ENCODE assay signal across 24 mouse cellular contexts in genomic region chrX:136635116-136635515, GRCm38 (mm10). TPM values are rescaled to one million over a fixed set of nuclear protein-coding genes. Genes with fewer than 3 reads are reported as not detected.
DNase-seq lines count a peak whose midpoint lies in the region; ATAC-seq and TF ChIP-seq lines count a peak whose summit lies in the region.
"Had no signal": no experiment of that assay in that cellular context is flagged by ENCODE, and none has a peak within 500 bp of the region (broad histone marks: within the 10 kb centered on the region; RNA-seq: fewer than 3 reads in every experiment).

No protein-coding gene starts in this region.

- H3K27ac ChIP-seq in layer of hippocampus, adult 2 months = peak overlapping the region; percentile 71
- peak overlapping the region; percentile 52; the same call in 1 of the 2 replicates for H3K27ac ChIP-seq in midbrain, embryonic 16.5 days (ENCODE audit: low read length)
- H3K27ac ChIP-seq in midbrain, embryonic 11.5 days (ENCODE audit: low read depth, low read length) = no peak overlapping the region
- H3K27ac ChIP-seq in forebrain, embryonic 16.5 days (ENCODE audit: low read length) = no peak overlapping the region
- H3K27ac ChIP-seq in thymus, adult 2 months (ENCODE audit: control insufficient read depth, insufficient read depth, low read length) = no peak overlapping the region
- no peak overlapping the region for H3K27ac ChIP-seq in gastrocnemius, adult 2 months
- H3K27ac ChIP-seq: embryonic facial prominence, embryonic 12.5 days; limb, embryonic 12.5 days; midbrain, embryonic 12.5 days; stomach, postnatal 0 days had no signal

- no peak overlapping the region for H3K4me2 ChIP-seq in midbrain, embryonic 16.5 days (ENCODE audit: low read length)
- H3K4me2 ChIP-seq in midbrain, embryonic 11.5 days = no peak overlapping the region
- no peak overlapping the region for H3K4me2 ChIP-seq in forebrain, embryonic 16.5 days (ENCODE audit: low read length)
- H3K4me2 ChIP-seq: embryonic facial prominence, embryonic 12.5 days; heart, embryonic 11.5 days; limb, embryonic 12.5 days; liver, embryonic 11.5 days; midbrain, embryonic 12.5 days had no signal

- H3K27me3 ChIP-seq in midbrain, embryonic 16.5 days (ENCODE audit: control insufficient read depth, insufficient read depth, low read depth, low read length) = no peaks in the 10 kb centered on the region
- H3K27me3 ChIP-seq in midbrain, embryonic 11.5 days (ENCODE audit: control insufficient read depth, insufficient read depth, low read length) = no peaks in the 10 kb centered on the region
- H3K27me3 ChIP-seq in forebrain, embryonic 16.5 days (replicated peaks; ENCODE audit: control insufficient read depth, insufficient read depth, low read length) = no peaks in the 10 kb centered on the region
- no peaks in the 10 kb centered on the region for H3K27me3 ChIP-seq in thymus, adult 2 months (ENCODE audit: control insufficient read depth, insufficient read depth, low read length)
- H3K27me3 ChIP-seq: embryonic facial prominence, embryonic 12.5 days; midbrain, embryonic 12.5 days had no signal

- no peaks in the 10 kb centered on the region for H3K36me3 ChIP-seq in midbrain, embryonic 16.5 days (ENCODE audit: control insufficient read depth, insufficient read depth, low read length)
- no peaks in the 10 kb centered on the region for H3K36me3 ChIP-seq in midbrain, embryonic 11.5 days (ENCODE audit: control insufficient read depth, insufficient read depth, low read length)
- H3K36me3 ChIP-seq in forebrain, embryonic 16.5 days (ENCODE audit: control insufficient read depth, insufficient read depth) = no peaks in the 10 kb centered on the region
- no peaks in the 10 kb centered on the region for H3K36me3 ChIP-seq in thymus, adult 2 months (ENCODE audit: control insufficient read depth, insufficient read depth, low read length)
- H3K36me3 ChIP-seq: embryonic facial prominence, embryonic 12.5 days; limb, embryonic 12.5 days; midbrain, embryonic 12.5 days had no signal

- TF ChIP-seq CTCF in layer of hippocampus, adult 2 months (conservative IDR thresholded peaks at IDR 0.05) = no peak
- no peak for TF ChIP-seq CTCF in thymus, adult 2 months (IDR thresholded peaks at IDR 0.05; ENCODE audit: borderline replicate concordance, control insufficient read depth, extremely low read depth, insufficient read depth, low read length, poor library complexity)
- no peak for TF ChIP-seq CTCF in gastrocnemius, adult 2 months (IDR thresholded peaks at IDR 0.05)

- H3K9ac ChIP-seq in midbrain, embryonic 16.5 days (ENCODE audit: low read depth, low read length) = no peak overlapping the region
- no peak overlapping the region for H3K9ac ChIP-seq in midbrain, embryonic 11.5 days (ENCODE audit: low read length)
- H3K9ac ChIP-seq in forebrain, embryonic 16.5 days (replicated peaks; ENCODE audit: low read depth, low read length) = no peak overlapping the region
- H3K9ac ChIP-seq: embryonic facial prominence, embryonic 12.5 days; limb, embryonic 12.5 days; liver, postnatal 0 days; midbrain, embryonic 12.5 days had no signal

- intact Hi-C loops in gastrocnemius, adult 2 months (cut with DNase I) = no loop called here

- peak in 1 of 2 experiments; percentile 35 for DNase-seq in layer of hippocampus, adult 2 months (ENCODE audit: low spot score in 2 of 2)
- no peak for DNase-seq in layer of hippocampus, adult 11-12 months (ENCODE audit: low spot score)
- DNase-seq in midbrain, embryonic 11.5 days (ENCODE audit: low spot score, missing footprints) = no peak
- DNase-seq in thymus, adult 2 months = no peak
- no peak for DNase-seq in gastrocnemius, adult 2 months
- DNase-seq: adrenal gland, adult 2 months; cerebellum, adult 2 months; cerebellum, postnatal 25 days; gastrocnemius, postnatal 14 days; heart, adult 11 months; kidney, postnatal 25 days; liver, postnatal 0 days; lung, postnatal 10 days; thymus, postnatal 14 days had no signal

- H3K9me3 ChIP-seq in midbrain, embryonic 16.5 days (replicated peaks; ENCODE audit: control insufficient read depth, low read length, poor library complexity, severe bottlenecking) = no peaks in the 10 kb centered on the region
- no peaks in the 10 kb centered on the region for H3K9me3 ChIP-seq in midbrain, embryonic 11.5 days (ENCODE audit: control insufficient read depth, low read length)
- no peaks in the 10 kb centered on the region for H3K9me3 ChIP-seq in forebrain, embryonic 16.5 days (ENCODE audit: control insufficient read depth, low read length)
- H3K9me3 ChIP-seq: embryonic facial prominence, embryonic 12.5 days; limb, embryonic 12.5 days; midbrain, embryonic 12.5 days had no signal

- 47% methylated on average over 4 of the region's 4 CpGs for WGBS in midbrain, embryonic 16.5 days
- WGBS in midbrain, embryonic 11.5 days = 68% methylated on average over 4 of the region's 4 CpGs
- WGBS in forebrain, embryonic 16.5 days = 57% methylated on average over 4 of the region's 4 CpGs
- 94% methylated on average over 4 of the region's 4 CpGs for WGBS in thymus, adult 2 months

- H3K4me3 ChIP-seq in layer of hippocampus, adult 2 months = no peak overlapping the region
- H3K4me3 ChIP-seq in midbrain, embryonic 16.5 days (ENCODE audit: low read depth, low read length) = no peak overlapping the region
- H3K4me3 ChIP-seq in midbrain, embryonic 11.5 days (ENCODE audit: low read depth, low read length) = no peak overlapping the region
- no peak overlapping the region for H3K4me3 ChIP-seq in forebrain, embryonic 16.5 days (replicated peaks; ENCODE audit: low read length)
- H3K4me3 ChIP-seq in thymus, adult 2 months (ENCODE audit: control insufficient read depth, insufficient read depth, low read length) = no peak overlapping the region
- no peak overlapping the region for H3K4me3 ChIP-seq in gastrocnemius, adult 2 months
- H3K4me3 ChIP-seq: embryonic facial prominence, embryonic 12.5 days; limb, embryonic 12.5 days; midbrain, embryonic 12.5 days had no signal

- H3K4me1 ChIP-seq in midbrain, embryonic 16.5 days (ENCODE audit: control insufficient read depth, insufficient read depth, low read length) = peaks cover 3% of the 10 kb centered on the region; the same call in 1 of the 2 replicates
- no peaks in the 10 kb centered on the region for H3K4me1 ChIP-seq in midbrain, embryonic 11.5 days (ENCODE audit: control insufficient read depth, insufficient read depth, low read length)
- H3K4me1 ChIP-seq in forebrain, embryonic 16.5 days (replicated peaks; ENCODE audit: control insufficient read depth, insufficient read depth, low read length) = no peaks in the 10 kb centered on the region
- H3K4me1 ChIP-seq in thymus, adult 2 months (replicated peaks; ENCODE audit: control insufficient read depth, insufficient read depth, low read length) = no peaks in the 10 kb centered on the region
- H3K4me1 ChIP-seq: embryonic facial prominence, embryonic 12.5 days; limb, embryonic 12.5 days; midbrain, embryonic 12.5 days had no signal

- peak; percentile 62 for ATAC-seq in midbrain, embryonic 16.5 days
- ATAC-seq in midbrain, embryonic 11.5 days (ENCODE audit: low FRiP score) = no peak
- ATAC-seq in forebrain, embryonic 16.5 days = peak; percentile 71
- ATAC-seq: intestine, postnatal 0 days; liver, postnatal 0 days had no signal

- no peak for TF ChIP-seq POLR2A in thymus, adult 2 months (IDR thresholded peaks at IDR 0.05; ENCODE audit: control insufficient read depth, extremely low read depth, insufficient read depth, low read length, poor library complexity)

RNA-seq across cellular contexts. Expression of gene Tceal3, which starts 44.5 kb away (rescaled TPM):
- 100 to 1,000 TPM; 193 to 204 TPM for total RNA-seq in layer of hippocampus, adult 2 months (2021)
- polyA plus RNA-seq in midbrain, embryonic 16.5 days (2015; fragmentation: Nextera tagmentation; extraction: Ambion mirVana) = 106 and 114 TPM in 2 replicates
- 9.9 and 11.2 TPM in 2 replicates for polyA plus RNA-seq in midbrain, embryonic 11.5 days (2014; fragmentation: Nextera tagmentation; extraction: Ambion mirVana)
- polyA plus RNA-seq in forebrain, embryonic 16.5 days (2015; fragmentation: Nextera tagmentation; extraction: Ambion mirVana) = 49.1 and 56.4 TPM in 2 replicates
- polyA plus RNA-seq in thymus, adult 2 months (2012; rRNA removed) = 0.11 and 0.43 TPM in 2 replicates
- total RNA-seq in gastrocnemius, adult 2 months (2021) = 1 to 10 TPM in 1 of 2 experiments, not detected in 1; 1.3 TPM
- total RNA-seq: MEL had no signal
- polyA plus RNA-seq: liver, postnatal 0 days had no signal

Comparison
In these comparisons a context has a peak if more than half of its experiments do, and no peak if none do; other contexts are left out.
1. H3K27ac ChIP-seq: peak in layer of hippocampus, adult 2 months (single experiment) and midbrain, embryonic 16.5 days (single experiment); none in midbrain, embryonic 11.5 days (single experiment), forebrain, embryonic 16.5 days (single experiment), thymus, adult 2 months (single experiment) and gastrocnemius, adult 2 months (single experiment).